Mouse (Mus musculus) lung, embryonic 14.5 days (tissue): Measurements from ENCODE around the gene Peli3. TPM values are rescaled to one million over a fixed set of nuclear protein-coding genes. Genes with fewer than 3 reads are reported as not detected.

Experiments
- ATAC-seq: fragments of 200-750 bp; cut with Nextera tagmentation; 2 replicates; pipeline ENCODE4 v1.8.0; 2017; ENCODE audit warnings: mild to moderate bottlenecking, moderate TSS enrichment, moderate library complexity; ENCODE audit not compliant: insufficient read depth
- DNase-seq: peaks from one replicate; pipeline ENCODE4 v3.0.0-alpha.2; 2015
- H3K27ac ChIP-seq: fragments of 300-500 bp; sonication (generic); 2 replicates; pipeline ENCODE4 v1.5.1; 2014; ENCODE audit warnings: low read depth, mild to moderate bottlenecking, moderate library complexity
- H3K27me3 ChIP-seq: fragments of 300-500 bp; sonication (generic); 2 replicates; pipeline ENCODE4 v1.6.1; 2014; ENCODE audit warnings: low read length, control low read depth; ENCODE audit not compliant: insufficient read depth
- H3K36me3 ChIP-seq: fragments of 300-500 bp; sonication (generic); 2 replicates; pipeline ENCODE4 v1.6.1; 2014; ENCODE audit warnings: control low read depth; ENCODE audit not compliant: insufficient read depth
- H3K4me1 ChIP-seq: fragments of 300-500 bp; sonication (generic); 2 replicates; pipeline ENCODE4 v1.6.1; 2014; ENCODE audit warnings: antibody characterized with exemption, control low read depth; ENCODE audit not compliant: insufficient read depth
- H3K4me2 ChIP-seq: fragments of 300-500 bp; sonication (generic); 2 replicates; pipeline ENCODE4 v1.6.1; 2014; ENCODE audit warnings: mild to moderate bottlenecking
- H3K4me3 ChIP-seq: fragments of 300-500 bp; sonication (generic); 2 replicates; pipeline ENCODE4 v1.5.1; 2014; ENCODE audit warnings: low read depth, low read length
- H3K9ac ChIP-seq: fragments of 300-500 bp; sonication (generic); 2 replicates; pipeline ENCODE4 v1.6.1; 2014
- H3K9me3 ChIP-seq: fragments of 300-500 bp; sonication (generic); 2 replicates; pipeline ENCODE4 v1.6.1; 2016; ENCODE audit warnings: low read depth, low read length, control low read depth
- CTCF ChIP-seq: IDR thresholded peaks from 2 replicates; pipeline ENCODE4 v1.5.1; 2016; ENCODE audit warnings: antibody characterized with exemption, low read depth
- WGBS: fragments of 180-500 bp; shearing (Covaris S2); extraction: QIAGEN DNeasy Blood & Tissue Kit; methylation state at CpG from one replicate; pipeline ENCODE4 v1.1.7; 2014; 5-methylcytosine and 5-hydroxymethylcytosine counted together
- polyA plus RNA-seq: library from polyadenylated mRNA; unstranded; fragments of >200 nt; fragmentation: Nextera tagmentation; extraction: Ambion mirVana; gene quantifications from 2 replicates; pipeline ENCODE4 v1.2.1, GENCODE M21; 2014

Peli3 gene
- polyA plus RNA-seq, 1 experiment from 2014 or later = 1.6 TPM

- no peaks in the 10 kb centered on the region for H3K9me3 ChIP-seq
- H3K9ac ChIP-seq = peak overlapping the region; percentile 64
- H3K4me1 ChIP-seq = peaks cover 9% of the 10 kb centered on the region
- H3K27ac ChIP-seq = peak overlapping the region; percentile 77
- no peak for TF ChIP-seq CTCF
- H3K36me3 ChIP-seq = peaks cover 10% of the 10 kb centered on the region
- peak overlapping the region; percentile 62 for H3K4me3 ChIP-seq
- H3K27me3 ChIP-seq = no peaks in the 10 kb centered on the region
- H3K4me2 ChIP-seq = peak overlapping the region; percentile 83
- ATAC-seq (no peak), DNase-seq (peak; percentile 11)
- WGBS = 56% methylated on average over 5 of the region's 5 CpGs
Observed at GRCm38 (mm10) chr19:4928781-4929180, 14.1 kb downstream of the Peli3 start.

GRCm38 (mm10) chr19:4927904-4928531 is 14.9 kb downstream of the Peli3 start, which contains the start of gene Dpp3:
Gene Dpp3, minus strand, starts transcription at chr19:4928287.
- Histone ChIP-seq H3K36me3 (peaks cover 18% of the 10 kb centered on the region), H3K4me2 (peak within 1 kb of the TSS; percentile 83), H3K4me1 (peaks cover 9% of the 10 kb centered on the region), H3K9me3 (no peaks in the 10 kb centered on the region), H3K9ac (peak within 1 kb of the TSS; percentile 64), H3K4me3 (peak within 1 kb of the TSS; percentile 62), H3K27ac (peak within 1 kb of the TSS; percentile 77), H3K27me3 (no peaks in the 10 kb centered on the region)
- peak; percentile 99 for DNase-seq
- ATAC-seq = peak; percentile 99
- under 1% methylated on average over 32 of the region's 32 CpGs for WGBS
- no peak for TF ChIP-seq CTCF

- Histone ChIP-seq H3K27ac (no peak overlapping the region), H3K4me2 (no peak overlapping the region), H3K36me3 (peaks cover 45% of the 10 kb centered on the region), H3K9me3 (no peaks in the 10 kb centered on the region), H3K9ac (no peak overlapping the region), H3K4me1 (peaks cover 9% of the 10 kb centered on the region), H3K4me3 (no peak overlapping the region), H3K27me3 (no peaks in the 10 kb centered on the region)
- no peak for TF ChIP-seq CTCF
- ATAC-seq (no peak), DNase-seq (no peak)
- WGBS = 95% methylated on average over 11 of the region's 11 CpGs
Observed at GRCm38 (mm10) chr19:4925121-4925860, 17.6 kb downstream of the Peli3 start.

- Histone ChIP-seq H3K9ac (no peak overlapping the region), H3K4me3 (no peak overlapping the region), H3K27ac (no peak overlapping the region), H3K27me3 (no peaks in the 10 kb centered on the region), H3K4me1 (no peaks in the 10 kb centered on the region), H3K4me2 (no peak overlapping the region), H3K36me3 (peaks cover 98% of the 10 kb centered on the region), H3K9me3 (no peaks in the 10 kb centered on the region)
- TF ChIP-seq CTCF = no peak
- DNase-seq = no peak
- ATAC-seq = no peak
- WGBS = 78% methylated on average over 6 of the region's 6 CpGs
Observed at GRCm38 (mm10) chr19:4919652-4920051, 23.3 kb downstream of the Peli3 start.

GRCm38 (mm10) chr19:4916827-4917226 is 26.1 kb downstream of the Peli3 start:
- no peak for TF ChIP-seq CTCF
- no peak overlapping the region for H3K4me2 ChIP-seq
- no peaks in the 10 kb centered on the region for H3K27me3 ChIP-seq
- no peak for ATAC-seq
- 76% methylated on average over 10 of the region's 10 CpGs for WGBS
- H3K9ac ChIP-seq = no peak overlapping the region
- no peaks in the 10 kb centered on the region for H3K4me1 ChIP-seq
- no peak for DNase-seq
- H3K9me3 ChIP-seq = no peaks in the 10 kb centered on the region
- peaks cover 98% of the 10 kb centered on the region for H3K36me3 ChIP-seq
- H3K27ac ChIP-seq = no peak overlapping the region
- no peak overlapping the region for H3K4me3 ChIP-seq

- Histone ChIP-seq H3K4me2 (no peak overlapping the region), H3K9me3 (no peaks in the 10 kb centered on the region), H3K36me3 (peaks cover 98% of the 10 kb centered on the region), H3K4me1 (no peaks in the 10 kb centered on the region), H3K27me3 (no peaks in the 10 kb centered on the region), H3K4me3 (no peak overlapping the region), H3K27ac (no peak overlapping the region), H3K9ac (no peak overlapping the region)
- no peak for ATAC-seq
- TF ChIP-seq CTCF = no peak
- no peak for DNase-seq
- WGBS = 91% methylated on average over 15 of the region's 15 CpGs
Observed at GRCm38 (mm10) chr19:4915924-4916603, 26.9 kb downstream of the Peli3 start.

GRCm38 (mm10) chr19:4909376-4909775 is 33.6 kb downstream of the Peli3 start:
- Histone ChIP-seq H3K4me1 (0 out of 2 replicates have a peak, but pooled peaks cover 5% of the 10 kb centered on the region), H3K27me3 (no peaks in the 10 kb centered on the region), H3K4me2 (no peak overlapping the region), H3K27ac (no peak overlapping the region), H3K4me3 (no peak overlapping the region), H3K36me3 (peaks cover 69% of the 10 kb centered on the region), H3K9me3 (no peaks in the 10 kb centered on the region), H3K9ac (no peak overlapping the region)
- TF ChIP-seq CTCF = no peak
- no peak for ATAC-seq
- 89% methylated on average over 7 of the region's 7 CpGs for WGBS
- no peak for DNase-seq
